Mouse (Mus musculus) forebrain, embryonic 14.5 days (tissue): ENCODE data around the gene Commd7. TPM values are rescaled to one million over a fixed set of nuclear protein-coding genes. Genes with fewer than 3 reads are reported as not detected.

ENCODE experiments used
- ATAC-seq: fragments of 200-750 bp; cut with Nextera tagmentation; 2 replicates; pipeline ENCODE4 v1.8.0; 2017; ENCODE audit warnings: mild to moderate bottlenecking, moderate library complexity
- DNase-seq: peaks from one replicate; pipeline ENCODE4 v3.0.0-alpha.2; 2015; ENCODE audit warnings: low spot score
- H3K27ac ChIP-seq: fragments of 300-500 bp; sonication (generic); 2 replicates; pipeline ENCODE4 v1.5.1; 2014; ENCODE audit warnings: low read depth, mild to moderate bottlenecking, control low read depth, low read length, moderate library complexity
- H3K27me3 ChIP-seq: fragments of 300-500 bp; sonication (generic); replicated peaks from 2 replicates; pipeline ENCODE4 v1.6.1; 2014; ENCODE audit warnings: low read length, control low read depth, mixed read lengths; ENCODE audit not compliant: control insufficient read depth, insufficient read depth
- H3K36me3 ChIP-seq: fragments of 300-500 bp; sonication (generic); 2 replicates; pipeline ENCODE4 v1.6.1; 2014; ENCODE audit warnings: low read length, control low read depth; ENCODE audit not compliant: control insufficient read depth, insufficient read depth
- H3K4me1 ChIP-seq: fragments of 300-500 bp; sonication (generic); 2 replicates; pipeline ENCODE4 v1.6.1; 2014; ENCODE audit warnings: antibody characterized with exemption, low read length, control low read depth; ENCODE audit not compliant: control insufficient read depth, insufficient read depth
- H3K4me2 ChIP-seq: fragments of 300-500 bp; sonication (generic); 2 replicates; pipeline ENCODE4 v1.6.1; 2014; ENCODE audit warnings: mild to moderate bottlenecking, control low read depth, low read length
- H3K4me3 ChIP-seq: fragments of 300-500 bp; sonication (generic); 2 replicates; pipeline ENCODE4 v1.5.1; 2014; ENCODE audit warnings: low read depth, low read length, control low read depth
- H3K9ac ChIP-seq: fragments of 300-500 bp; sonication (generic); 2 replicates; pipeline ENCODE4 v1.6.1; 2014; ENCODE audit warnings: mild to moderate bottlenecking, low read length, control low read depth, moderate library complexity
- H3K9me3 ChIP-seq: fragments of 300-500 bp; sonication (generic); replicated peaks from 2 replicates; pipeline ENCODE4 v1.6.1; 2016; ENCODE audit warnings: low read length, control low read depth, mixed read lengths; ENCODE audit not compliant: control insufficient read depth
- WGBS: fragments of 180-500 bp; shearing (Covaris S2); extraction: QIAGEN DNeasy Blood & Tissue Kit; methylation state at CpG from one replicate; pipeline ENCODE4 v1.1.7; 2014; 5-methylcytosine and 5-hydroxymethylcytosine counted together
- polyA plus RNA-seq: library from polyadenylated mRNA; unstranded; fragments of >200 nt; fragmentation: Nextera tagmentation; extraction: Ambion mirVana; gene quantifications from 2 replicates; pipeline ENCODE4 v1.2.1, GENCODE M21; 2014

Commd7 gene
- polyA plus RNA-seq, 1 experiment from 2014 or later, result 86.9 TPM

- Histone ChIP-seq H3K4me2 (no peak overlapping the region), H3K9ac (no peak overlapping the region), H3K4me1 (peaks cover 16% of the 10 kb centered on the region), H3K27ac (no peak overlapping the region), H3K4me3 (no peak overlapping the region), H3K27me3 (no peaks in the 10 kb centered on the region), H3K9me3 (no peaks in the 10 kb centered on the region), H3K36me3 (peaks cover 6% of the 10 kb centered on the region; the same call in 1 of the 2 replicates)
- no peak for DNase-seq
- ATAC-seq, result no peak
- 96% methylated on average over 1 of the region's 1 CpGs for WGBS
These were observed 20.8 kb downstream of the Commd7 start for GRCm38 (mm10) chr2:153611743-153612142.

- DNase-seq, result no peak
- H3K4me1 ChIP-seq, result peaks cover 16% of the 10 kb centered on the region
- H3K9me3 ChIP-seq, result no peaks in the 10 kb centered on the region
- no peak overlapping the region for H3K4me3 ChIP-seq
- peak overlapping the region; percentile 87 for H3K27ac ChIP-seq
- 72% methylated on average over 7 of the region's 7 CpGs for WGBS
- peak overlapping the region; percentile 54 for H3K9ac ChIP-seq
- ATAC-seq, result no peak
- no peak overlapping the region for H3K4me2 ChIP-seq
- peaks cover 4% of the 10 kb centered on the region; the same call in 1 of the 2 replicates for H3K36me3 ChIP-seq
- no peaks in the 10 kb centered on the region for H3K27me3 ChIP-seq
These were observed 21.3 kb downstream of the Commd7 start for GRCm38 (mm10) chr2:153611241-153611630.

DNA sequence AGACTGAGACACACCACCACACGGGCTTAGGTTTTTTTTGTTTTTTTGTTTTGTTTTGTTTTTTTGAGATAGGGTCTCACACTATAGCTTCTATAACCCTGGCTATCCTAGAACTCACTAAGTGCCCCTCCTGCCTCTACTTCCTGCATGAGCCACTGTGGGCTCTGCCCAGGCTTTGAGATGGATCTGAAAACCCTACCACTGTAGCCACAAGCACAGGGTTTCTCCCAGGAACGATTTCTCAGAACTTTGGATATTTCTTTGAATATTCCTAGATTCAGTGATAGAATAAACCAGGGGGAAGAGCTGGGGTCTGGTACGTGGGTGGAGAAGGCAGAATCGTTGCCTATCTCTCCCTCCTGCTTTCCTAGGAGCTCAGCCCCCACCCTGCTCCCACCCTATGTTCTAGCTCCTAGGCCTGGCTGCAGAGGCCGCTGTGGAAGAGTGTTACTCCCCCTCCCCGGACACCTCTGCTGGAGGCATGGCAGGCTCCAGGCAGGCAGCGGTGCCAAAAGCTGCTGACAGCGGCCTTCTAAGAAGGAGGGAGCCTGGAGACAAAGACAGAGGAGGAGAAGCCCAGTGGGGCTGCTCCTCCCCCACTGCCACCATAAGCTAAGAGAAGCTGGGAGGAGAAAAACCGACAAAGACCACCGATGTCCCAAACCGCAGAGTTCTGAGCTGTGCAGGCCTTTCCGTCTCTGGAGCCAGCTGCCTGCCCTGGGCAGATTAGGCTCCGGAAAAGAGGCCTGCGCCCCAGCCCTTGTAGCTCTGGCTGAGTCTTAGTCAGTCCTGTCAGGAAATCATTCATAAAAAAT, 21.9 kb downstream of the Commd7 start:
- H3K27me3 ChIP-seq, result no peaks in the 10 kb centered on the region
- H3K27ac ChIP-seq, result peak overlapping the region; percentile 87
- H3K4me2 ChIP-seq, result no peak overlapping the region
- no peaks in the 10 kb centered on the region for H3K9me3 ChIP-seq
- peak overlapping the region; percentile 54 for H3K9ac ChIP-seq
- WGBS, result 10% methylated on average over 14 of the region's 14 CpGs
- DNase-seq, result peak; percentile 82
- peaks cover 16% of the 10 kb centered on the region for H3K4me1 ChIP-seq
- H3K4me3 ChIP-seq, result no peak overlapping the region
- H3K36me3 ChIP-seq, result peaks cover 4% of the 10 kb centered on the region; the same call in 1 of the 2 replicates
- ATAC-seq, result peak; percentile 68

- H3K4me1 ChIP-seq, result peaks cover 16% of the 10 kb centered on the region
- WGBS, result 4% methylated on average over 9 of the region's 9 CpGs
- no peaks in the 10 kb centered on the region for H3K9me3 ChIP-seq
- no peaks in the 10 kb centered on the region for H3K36me3 ChIP-seq
- no peak overlapping the region for H3K4me3 ChIP-seq
- DNase-seq (peak; percentile 91), ATAC-seq (peak; percentile 77)
- H3K4me2 ChIP-seq, result no peak overlapping the region
- peak overlapping the region; percentile 87; the same call in 1 of the 2 replicates for H3K27ac ChIP-seq
- no peak overlapping the region for H3K9ac ChIP-seq
- no peaks in the 10 kb centered on the region for H3K27me3 ChIP-seq
These were observed 23.0 kb downstream of the Commd7 start for GRCm38 (mm10) chr2:153609548-153609947.

DNA sequence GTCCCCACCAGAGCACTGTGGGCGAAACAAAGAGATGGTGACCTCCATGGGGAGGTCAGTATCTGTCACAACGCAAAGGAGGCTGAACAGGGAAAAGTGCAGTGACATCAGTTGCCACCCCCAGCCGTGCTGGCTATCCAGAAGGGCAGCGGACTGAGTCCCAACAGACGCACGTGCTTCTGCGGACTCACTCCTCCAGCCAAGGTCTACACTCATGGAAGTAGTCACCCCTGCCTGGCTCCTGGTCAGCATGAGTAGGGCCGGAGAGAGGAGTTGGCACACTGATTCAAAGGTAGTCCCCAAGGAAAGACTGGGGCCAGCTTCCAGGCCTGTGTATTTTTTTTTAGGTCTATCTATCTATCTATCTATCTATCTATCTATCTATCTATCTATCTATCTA, 23.5 kb downstream of the Commd7 start:
- Histone ChIP-seq H3K36me3 (no peaks in the 10 kb centered on the region), H3K4me1 (peaks cover 16% of the 10 kb centered on the region), H3K27ac (0 out of 2 replicates have a peak overlapping the region, but pooled peaks have one; percentile 87), H3K9ac (no peak overlapping the region), H3K9me3 (no peaks in the 10 kb centered on the region), H3K27me3 (no peaks in the 10 kb centered on the region), H3K4me3 (no peak overlapping the region), H3K4me2 (no peak overlapping the region)
- DNase-seq (peak; percentile 15), ATAC-seq (no peak)
- WGBS, result 56% methylated on average over 8 of the region's 8 CpGs

GRCm38 (mm10) chr2:153607870-153608515, 24.6 kb downstream of the Commd7 start:
- DNase-seq (peak; percentile 67), ATAC-seq (no peak)
- Histone ChIP-seq H3K27ac (no peak overlapping the region), H3K36me3 (no peaks in the 10 kb centered on the region), H3K4me1 (peaks cover 16% of the 10 kb centered on the region), H3K9me3 (no peaks in the 10 kb centered on the region), H3K4me3 (no peak overlapping the region), H3K4me2 (no peak overlapping the region), H3K27me3 (no peaks in the 10 kb centered on the region), H3K9ac (no peak overlapping the region)
- 79% methylated on average over 13 of the region's 13 CpGs for WGBS

DNA sequence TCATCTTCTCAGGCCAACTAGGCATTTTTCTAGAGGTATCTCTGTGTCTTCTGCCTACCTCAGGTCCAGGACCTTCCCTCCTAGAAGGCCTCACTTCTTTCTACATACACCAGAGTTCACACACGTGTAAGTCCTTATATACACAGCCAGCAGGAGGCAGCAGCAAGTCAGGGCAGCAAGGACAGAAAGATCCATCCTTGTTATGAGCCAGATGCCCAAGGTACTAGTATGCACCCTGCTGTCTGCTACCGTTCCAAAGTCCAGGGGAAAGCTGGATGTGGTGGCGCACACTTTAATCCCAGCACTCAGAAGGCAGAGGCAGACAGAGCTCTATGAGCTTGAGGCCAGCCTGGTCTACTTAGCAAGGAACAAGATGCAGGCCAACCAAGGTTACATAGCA, 26.2 kb downstream of the Commd7 start:
- peaks cover 16% of the 10 kb centered on the region for H3K4me1 ChIP-seq
- no peak overlapping the region for H3K4me2 ChIP-seq
- no peak for DNase-seq
- no peaks in the 10 kb centered on the region for H3K36me3 ChIP-seq
- 86% methylated on average over 3 of the region's 3 CpGs for WGBS
- no peaks in the 10 kb centered on the region for H3K27me3 ChIP-seq
- H3K9ac ChIP-seq, result no peak overlapping the region
- H3K9me3 ChIP-seq, result no peaks in the 10 kb centered on the region
- ATAC-seq, result no peak
- H3K27ac ChIP-seq, result no peak overlapping the region
- H3K4me3 ChIP-seq, result no peak overlapping the region

- Histone ChIP-seq H3K9ac (no peak overlapping the region), H3K9me3 (no peaks in the 10 kb centered on the region), H3K4me1 (peaks cover 10% of the 10 kb centered on the region), H3K4me3 (no peak overlapping the region), H3K4me2 (no peak overlapping the region), H3K27me3 (no peaks in the 10 kb centered on the region), H3K27ac (no peak overlapping the region), H3K36me3 (no peaks in the 10 kb centered on the region)
- WGBS, result 45% methylated on average over 4 of the region's 4 CpGs
- ATAC-seq (no peak), DNase-seq (no peak)
These were observed 28.9 kb downstream of the Commd7 start for GRCm38 (mm10) chr2:153603724-153604123.
